Mouse (Mus musculus): ENCODE data around the gene Prpf31. TPM values are rescaled to one million over a fixed set of nuclear protein-coding genes. Genes with fewer than 3 reads are reported as not detected.

Prpf31 gene
- polyA plus RNA-seq (2017; shearing (Covaris generic)), result 48.7 TPM

GRCm38 (mm10) chr7:3629543-3630477 lies at the start of gene Prpf31, which contains the start of gene Tfpt:
Gene Prpf31 (plus strand): TSS chr7:3629985.
Gene Tfpt (minus strand): TSS chr7:3629929.

GRCm38 (mm10) chr7:3616057-3616388 lies 13.8 kb upstream of the Prpf31 start, which contains the start of gene Oscar:
Gene Oscar (minus strand): TSS chr7:3616157.

GRCm38 (mm10) chr7:3617242-3617995 lies 12.4 kb upstream of the Prpf31 start, which contains the start of gene Ndufa3:
Gene Ndufa3 (plus strand): TSS chr7:3617373.

GRCm38 (mm10) chr7:3644672-3645487 lies 15.1 kb downstream of the Prpf31 start, which contains the start of gene Cnot3:
Gene Cnot3 (plus strand): TSS chr7:3645268.

GRCm38 (mm10) chr7:3665215-3666114 lies 35.7 kb downstream of the Prpf31 start, which contains the start of gene Leng1:
Gene Leng1 (minus strand): TSS chr7:3665840.

GRCm38 (mm10) chr7:3677342-3677741 lies 47.6 kb downstream of the Prpf31 start, which contains the start of gene Tmc4:
Gene Tmc4 (minus strand): TSS chr7:3677553.

Other genes starting within 250 kb of the Prpf31 start
- gene Cacng8, start 239.3 kb upstream of the Prpf31 start, polyA plus RNA-seq (2017; shearing (Covaris generic)), result not detected
- gene Cacng6, start 205.8 kb upstream of the Prpf31 start, polyA plus RNA-seq (2017; shearing (Covaris generic)), result not detected
- gene Tarm1, start 127.4 kb upstream of the Prpf31 start, polyA plus RNA-seq (2017; shearing (Covaris generic)), result not detected
- 0.19 TPM for gene Oscar, start 13.8 kb upstream of the Prpf31 start, polyA plus RNA-seq (2017; shearing (Covaris generic))
- 285 TPM for gene Ndufa3, start 12.6 kb upstream of the Prpf31 start, polyA plus RNA-seq (2017; shearing (Covaris generic))
- 26.4 TPM for gene Tfpt, start 56 bp upstream of the Prpf31 start, polyA plus RNA-seq (2017; shearing (Covaris generic))
- 93.3 TPM for gene Cnot3, start 15.3 kb downstream of the Prpf31 start, polyA plus RNA-seq (2017; shearing (Covaris generic))
- 28.2 TPM for gene Leng1, start 35.9 kb downstream of the Prpf31 start, polyA plus RNA-seq (2017; shearing (Covaris generic))
- gene Tmc4, start 47.6 kb downstream of the Prpf31 start, polyA plus RNA-seq (2017; shearing (Covaris generic)), result 4.5 TPM
- 23.0 TPM for gene Tsen34, start 62.9 kb downstream of the Prpf31 start, polyA plus RNA-seq (2017; shearing (Covaris generic))
- 86.5 TPM for gene Mboat7, start 63.5 kb downstream of the Prpf31 start, polyA plus RNA-seq (2017; shearing (Covaris generic))
- 2,509 TPM for gene Rps9, start 74.0 kb downstream of the Prpf31 start, polyA plus RNA-seq (2017; shearing (Covaris generic))
- 0.12 TPM for gene Pirb, start 90.4 kb downstream of the Prpf31 start, polyA plus RNA-seq (2017; shearing (Covaris generic))
- gene Gm15448, start 195.7 kb downstream of the Prpf31 start, polyA plus RNA-seq (2017; shearing (Covaris generic)), result not detected
- gene Pira2, start 215.1 kb downstream of the Prpf31 start, polyA plus RNA-seq (2017; shearing (Covaris generic)), result not detected

Measured in naive thymus-derived CD4-positive, alpha-beta T cell, adult 5 months (primary cell).